Mouse (Mus musculus) mesoderm, embryonic 11.5 days (tissue): ENCODE results near the gene Cadm3.

ENCODE experiments used
- DNase-seq: peaks from one replicate; pipeline ENCODE4 v3.0.0-alpha.2; 2012; ENCODE audit warnings: low read depth, low spot score

The Cadm3 gene

GRCm38 (mm10) chr1:173367356-173368046, at the start of gene Cadm3:
TSS of gene Cadm3 (minus strand) at chr1:173367695.
- DNase-seq = peak; percentile 74

- DNase-seq = no peak
Measured at GRCm38 (mm10) chr1:173414631-173415030, 47.1 kb upstream of the Cadm3 start.

GRCm38 (mm10) chr1:173411863-173412262, 44.4 kb upstream of the Cadm3 start:
- DNase-seq = no peak

GRCm38 (mm10) chr1:173409066-173409465, 41.6 kb upstream of the Cadm3 start:
- no peak for DNase-seq

GRCm38 (mm10) chr1:173404696-173405309, 37.3 kb upstream of the Cadm3 start:
- DNase-seq = no peak

GRCm38 (mm10) chr1:173398323-173398970, 31.0 kb upstream of the Cadm3 start:
- peak; percentile 72 for DNase-seq

GRCm38 (mm10) chr1:173391754-173392153, 24.3 kb upstream of the Cadm3 start:
- DNase-seq = no peak

- peak; percentile 81 for DNase-seq
Measured at GRCm38 (mm10) chr1:173389901-173390401, 22.5 kb upstream of the Cadm3 start.

- DNase-seq = no peak
Measured at GRCm38 (mm10) chr1:173389431-173389830, 21.9 kb upstream of the Cadm3 start.

- no peak for DNase-seq
Measured at GRCm38 (mm10) chr1:173381436-173381835, 13.9 kb upstream of the Cadm3 start.

- DNase-seq = peak; percentile 66
Measured at GRCm38 (mm10) chr1:173377380-173378112, 10.1 kb upstream of the Cadm3 start.

- no peak for DNase-seq
Measured at GRCm38 (mm10) chr1:173374020-173374419, 6.5 kb upstream of the Cadm3 start.

- no peak for DNase-seq
Measured at GRCm38 (mm10) chr1:173371586-173371985, 4.1 kb upstream of the Cadm3 start.

GRCm38 (mm10) chr1:173370456-173370855, 3.0 kb upstream of the Cadm3 start:
- no peak for DNase-seq

- DNase-seq = no peak
Measured at GRCm38 (mm10) chr1:173369611-173370010, 2.1 kb upstream of the Cadm3 start.

GRCm38 (mm10) chr1:173366701-173367355, 667 bp downstream of the Cadm3 start:
- DNase-seq = no peak

- no peak for DNase-seq
Measured at GRCm38 (mm10) chr1:173365970-173366409, 1.5 kb downstream of the Cadm3 start.

- DNase-seq = no peak
Measured at GRCm38 (mm10) chr1:173364125-173364800, 3.2 kb downstream of the Cadm3 start.

GRCm38 (mm10) chr1:173363436-173363835, 4.1 kb downstream of the Cadm3 start:
- DNase-seq = no peak

GRCm38 (mm10) chr1:173361651-173362050, 5.8 kb downstream of the Cadm3 start:
- peak; percentile 82 for DNase-seq
